Mouse (Mus musculus): ENCODE results near the gene Stk11ip. TPM values are rescaled to one million over a fixed set of nuclear protein-coding genes. Genes with fewer than 3 reads are reported as not detected.

Stk11ip gene
- polyA plus RNA-seq, 1 experiment from 2014 or later, result 15.6 TPM

GRCm38 (mm10) chr1:75544351-75544750 is 23.0 kb downstream of the Stk11ip start:
- WGBS, result 85% methylated on average over 6 of the region's 6 CpGs
- DNase-seq (ENCODE audit: low spot score), result no peak
- Histone ChIP-seq H3K4me3 (ENCODE audit: low read depth, low read length) (no peak overlapping the region), H3K4me1 (replicated peaks; ENCODE audit: control insufficient read depth, insufficient read depth, low read length) (no peaks in the 10 kb centered on the region), H3K4me2 (no peak overlapping the region), H3K9me3 (ENCODE audit: control insufficient read depth, low read length) (no peaks in the 10 kb centered on the region), H3K36me3 (ENCODE audit: control insufficient read depth, insufficient read depth, low read length) (no peaks in the 10 kb centered on the region), H3K9ac (ENCODE audit: low read depth, low read length) (no peak overlapping the region), H3K27me3 (replicated peaks; ENCODE audit: control insufficient read depth, insufficient read depth, low read length) (peaks cover 23% of the 10 kb centered on the region), H3K27ac (ENCODE audit: low read depth, low read length) (no peak overlapping the region)
- no peak for ATAC-seq (replicated peaks; ENCODE audit: low FRiP score)

- DNase-seq (ENCODE audit: low spot score), result peak; percentile 61
- ATAC-seq (replicated peaks; ENCODE audit: low FRiP score), result peak; percentile 55; the same call in 1 of the 2 replicates
- Histone ChIP-seq H3K27ac (ENCODE audit: low read depth, low read length) (no peak within 1 kb of the TSS; the same call in 1 of the 2 replicates), H3K4me3 (ENCODE audit: low read depth, low read length) (peak within 1 kb of the TSS; percentile 58), H3K9ac (ENCODE audit: low read depth, low read length) (peak within 1 kb of the TSS; percentile 57), H3K9me3 (ENCODE audit: control insufficient read depth, low read length) (no peaks in the 10 kb centered on the region), H3K4me2 (peak within 1 kb of the TSS; percentile 72), H3K36me3 (ENCODE audit: control insufficient read depth, insufficient read depth, low read length) (no peaks in the 10 kb centered on the region), H3K27me3 (replicated peaks; ENCODE audit: control insufficient read depth, insufficient read depth, low read length) (peaks cover 26% of the 10 kb centered on the region), H3K4me1 (replicated peaks; ENCODE audit: control insufficient read depth, insufficient read depth, low read length) (no peaks in the 10 kb centered on the region)
- WGBS, result 2% methylated on average over 58 of the region's 64 CpGs
These were observed 24.9 kb downstream of the Stk11ip start, which contains the start of gene Slc4a3 for GRCm38 (mm10) chr1:75545965-75546956. Slc4a3 (plus strand) TSS chr1:75546266.

GRCm38 (mm10) chr1:75547351-75547750 is 26.0 kb downstream of the Stk11ip start:
- H3K27ac ChIP-seq (ENCODE audit: low read depth, low read length), result no peak overlapping the region

GRCm38 (mm10) chr1:75548083-75548482 is 26.8 kb downstream of the Stk11ip start:
- Histone ChIP-seq H3K4me1 (replicated peaks; ENCODE audit: control insufficient read depth, insufficient read depth, low read length) (no peaks in the 10 kb centered on the region), H3K27me3 (replicated peaks; ENCODE audit: control insufficient read depth, insufficient read depth, low read length) (peaks cover 26% of the 10 kb centered on the region), H3K9ac (ENCODE audit: low read depth, low read length) (no peak overlapping the region), H3K9me3 (ENCODE audit: control insufficient read depth, low read length) (no peaks in the 10 kb centered on the region), H3K27ac (ENCODE audit: low read depth, low read length) (no peak overlapping the region), H3K36me3 (ENCODE audit: control insufficient read depth, insufficient read depth, low read length) (peaks cover 8% of the 10 kb centered on the region), H3K4me3 (ENCODE audit: low read depth, low read length) (no peak overlapping the region), H3K4me2 (no peak overlapping the region)
- ATAC-seq (replicated peaks; ENCODE audit: low FRiP score), result no peak
- WGBS, result 94% methylated on average over 3 of the region's 3 CpGs
- DNase-seq (ENCODE audit: low spot score), result no peak

More at GRCm38 (mm10) chr1:75547351-75547750, 26.0 kb downstream of the Stk11ip start:
- no peaks in the 10 kb centered on the region for H3K9me3 ChIP-seq (ENCODE audit: control insufficient read depth, low read length)
- ATAC-seq (replicated peaks; ENCODE audit: low FRiP score), result no peak
- 91% methylated on average over 13 of the region's 13 CpGs for WGBS
- peaks cover 26% of the 10 kb centered on the region for H3K27me3 ChIP-seq (replicated peaks; ENCODE audit: control insufficient read depth, insufficient read depth, low read length)
- H3K36me3 ChIP-seq (ENCODE audit: control insufficient read depth, insufficient read depth, low read length), result peaks cover 5% of the 10 kb centered on the region
- no peak overlapping the region for H3K4me3 ChIP-seq (ENCODE audit: low read depth, low read length)
- H3K9ac ChIP-seq (ENCODE audit: low read depth, low read length), result no peak overlapping the region
- H3K4me1 ChIP-seq (replicated peaks; ENCODE audit: control insufficient read depth, insufficient read depth, low read length), result no peaks in the 10 kb centered on the region
- no peak for DNase-seq (ENCODE audit: low spot score)
- no peak overlapping the region; the same call in 1 of the 2 replicates for H3K4me2 ChIP-seq

DNA sequence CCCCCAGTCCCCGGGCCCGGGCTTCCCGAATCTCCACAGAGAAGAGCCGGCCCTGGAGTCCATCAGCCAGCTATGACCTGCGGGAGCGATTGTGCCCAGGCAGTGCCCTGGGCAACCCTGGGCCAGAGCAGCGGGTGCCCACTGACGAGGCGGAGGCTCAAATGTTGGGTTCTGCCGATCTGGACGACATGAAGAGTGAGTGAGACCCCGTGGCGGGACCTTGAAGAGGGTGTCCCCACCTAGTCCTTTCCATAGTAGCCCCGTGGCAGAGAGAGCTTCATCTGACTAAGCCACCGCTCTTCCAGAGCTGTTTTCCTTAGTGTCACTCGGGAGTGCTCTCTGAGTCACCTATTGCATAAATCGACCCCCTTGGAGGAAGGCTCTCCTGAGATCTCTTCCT is 27.5 kb downstream of the Stk11ip start:
- H3K9ac ChIP-seq (ENCODE audit: low read depth, low read length), result no peak overlapping the region
- H3K36me3 ChIP-seq (ENCODE audit: control insufficient read depth, insufficient read depth, low read length), result peaks cover 8% of the 10 kb centered on the region
- no peak for ATAC-seq (replicated peaks; ENCODE audit: low FRiP score)
- H3K4me1 ChIP-seq (replicated peaks; ENCODE audit: control insufficient read depth, insufficient read depth, low read length), result no peaks in the 10 kb centered on the region
- no peaks in the 10 kb centered on the region for H3K9me3 ChIP-seq (ENCODE audit: control insufficient read depth, low read length)
- peaks cover 26% of the 10 kb centered on the region for H3K27me3 ChIP-seq (replicated peaks; ENCODE audit: control insufficient read depth, insufficient read depth, low read length)
- no peak for DNase-seq (ENCODE audit: low spot score)
- WGBS, result 79% methylated on average over 17 of the region's 17 CpGs
- no peak overlapping the region for H3K4me2 ChIP-seq
- no peak overlapping the region for H3K27ac ChIP-seq (ENCODE audit: low read depth, low read length)
- no peak overlapping the region for H3K4me3 ChIP-seq (ENCODE audit: low read depth, low read length)

GRCm38 (mm10) chr1:75549289-75550279 is 28.3 kb downstream of the Stk11ip start:
- ATAC-seq (replicated peaks; ENCODE audit: low FRiP score), result no peak

DNA sequence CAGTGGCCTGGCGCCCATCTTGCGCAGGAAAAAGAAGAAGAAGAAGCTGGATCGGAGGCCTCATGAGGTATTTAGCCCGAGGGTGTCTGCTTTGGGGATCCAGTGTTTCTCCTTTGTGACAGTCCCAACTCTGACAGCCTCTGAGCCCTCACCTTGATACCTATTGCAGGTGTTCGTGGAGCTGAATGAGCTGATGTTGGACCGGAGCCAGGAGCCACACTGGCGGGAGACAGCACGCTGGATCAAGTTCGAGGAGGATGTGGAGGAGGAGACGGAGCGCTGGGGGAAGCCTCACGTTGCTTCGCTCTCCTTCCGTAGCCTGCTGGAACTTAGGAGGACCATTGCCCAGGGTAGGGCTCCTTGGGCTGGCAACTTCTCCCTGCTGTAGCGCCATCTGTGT is 29.3 kb downstream of the Stk11ip start:
- H3K27me3 ChIP-seq (replicated peaks; ENCODE audit: control insufficient read depth, insufficient read depth, low read length), result peaks cover 21% of the 10 kb centered on the region
- WGBS, result 84% methylated on average over 15 of the region's 15 CpGs
- peaks cover 10% of the 10 kb centered on the region for H3K36me3 ChIP-seq (ENCODE audit: control insufficient read depth, insufficient read depth, low read length)

More at GRCm38 (mm10) chr1:75549289-75550279, 28.3 kb downstream of the Stk11ip start:
- no peak for DNase-seq (ENCODE audit: low spot score)
- Histone ChIP-seq H3K4me3 (ENCODE audit: low read depth, low read length) (no peak overlapping the region), H3K4me2 (no peak overlapping the region), H3K27ac (ENCODE audit: low read depth, low read length) (no peak overlapping the region), H3K4me1 (replicated peaks; ENCODE audit: control insufficient read depth, insufficient read depth, low read length) (no peaks in the 10 kb centered on the region), H3K9me3 (ENCODE audit: control insufficient read depth, low read length) (no peaks in the 10 kb centered on the region), H3K36me3 (ENCODE audit: control insufficient read depth, insufficient read depth, low read length) (peaks cover 8% of the 10 kb centered on the region), H3K9ac (ENCODE audit: low read depth, low read length) (no peak overlapping the region), H3K27me3 (replicated peaks; ENCODE audit: control insufficient read depth, insufficient read depth, low read length) (peaks cover 26% of the 10 kb centered on the region)
- WGBS, result 74% methylated on average over 17 of the region's 17 CpGs

DNA sequence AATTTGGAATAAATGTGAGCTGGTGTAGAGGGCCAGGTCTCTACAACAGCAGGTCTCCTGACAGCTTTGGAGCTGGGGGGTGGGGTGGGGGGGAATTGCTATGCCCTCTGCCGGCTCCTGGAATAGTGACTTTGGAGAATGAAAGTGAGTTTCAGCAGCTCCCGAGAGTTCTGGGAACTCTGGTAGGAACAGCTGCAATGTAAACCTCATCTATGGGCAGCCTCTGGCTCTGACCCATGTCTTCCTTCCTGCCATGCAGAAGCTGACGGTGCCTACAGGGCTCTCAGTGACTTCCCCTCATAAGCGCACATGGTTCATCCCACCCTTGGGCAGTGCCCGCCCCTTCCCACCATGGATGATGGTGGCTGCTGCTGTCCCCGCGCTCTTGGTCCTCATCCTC is 34.4 kb downstream of the Stk11ip start:
- peaks cover 6% of the 10 kb centered on the region for H3K27me3 ChIP-seq (replicated peaks; ENCODE audit: control insufficient read depth, insufficient read depth, low read length)
- no peaks in the 10 kb centered on the region for H3K9me3 ChIP-seq (ENCODE audit: control insufficient read depth, low read length)
- peaks cover 3% of the 10 kb centered on the region; the same call in 1 of the 2 replicates for H3K4me1 ChIP-seq (replicated peaks; ENCODE audit: control insufficient read depth, insufficient read depth, low read length)
- no peak overlapping the region for H3K27ac ChIP-seq (ENCODE audit: low read depth, low read length)
- peaks cover 10% of the 10 kb centered on the region for H3K36me3 ChIP-seq (ENCODE audit: control insufficient read depth, insufficient read depth, low read length)
- no peak overlapping the region for H3K4me3 ChIP-seq (ENCODE audit: low read depth, low read length)
- ATAC-seq (replicated peaks; ENCODE audit: low FRiP score), result no peak
- WGBS, result 75% methylated on average over 7 of the region's 7 CpGs
- no peak overlapping the region for H3K9ac ChIP-seq (ENCODE audit: low read depth, low read length)
- DNase-seq (ENCODE audit: low spot score), result no peak
- no peak overlapping the region for H3K4me2 ChIP-seq

More for the DNA sequence above, 29.3 kb downstream of the Stk11ip start:
- H3K9me3 ChIP-seq (ENCODE audit: control insufficient read depth, low read length), result no peaks in the 10 kb centered on the region
- H3K27ac ChIP-seq (ENCODE audit: low read depth, low read length), result no peak overlapping the region
- ATAC-seq (replicated peaks; ENCODE audit: low FRiP score) (no peak), DNase-seq (ENCODE audit: low spot score) (no peak)
- no peaks in the 10 kb centered on the region for H3K4me1 ChIP-seq (replicated peaks; ENCODE audit: control insufficient read depth, insufficient read depth, low read length)
- no peak overlapping the region for H3K4me2 ChIP-seq
- no peak overlapping the region for H3K9ac ChIP-seq (ENCODE audit: low read depth, low read length)
- H3K4me3 ChIP-seq (ENCODE audit: low read depth, low read length), result no peak overlapping the region
